Mouse (Mus musculus): ENCODE measurements at regions not wholly inside any gene's neighbourhood (a gene's known extent, or its start where the extent isn't known, plus 50 kb on each side); places are given as distances from the start of the nearest gene placed in this dataset.

GRCm38 (mm10) chr6:127379511-127379910, 67.1 kb upstream of the Parp11 start:
- peak; percentile 55 for DNase-seq (ENCODE audit: low read depth, low spot score)

- no peak for DNase-seq (ENCODE audit: low read depth, low spot score)
Observed at GRCm38 (mm10) chr6:127381148-127381888, 65.3 kb upstream of the Parp11 start.

- no peak for DNase-seq (ENCODE audit: low read depth, low spot score)
Observed at GRCm38 (mm10) chr6:127391258-127392011, 55.2 kb upstream of the Parp11 start.

- no peak for DNase-seq (ENCODE audit: low read depth, low spot score)
Observed at GRCm38 (mm10) chr6:127392012-127392798, 54.4 kb upstream of the Parp11 start.

- DNase-seq (ENCODE audit: low read depth, low spot score) = no peak
Observed at GRCm38 (mm10) chr6:127392799-127393172, 53.9 kb upstream of the Parp11 start.

- peak; percentile 15 for DNase-seq (ENCODE audit: low read depth, low spot score)
Observed at GRCm38 (mm10) chr6:127393907-127394600, 52.6 kb upstream of the Parp11 start.

Measured in ES-CJ7 (cell line).